Mouse (Mus musculus) macrophage (primary cell): ENCODE data around the gene Gm43951. TPM values are rescaled to one million over a fixed set of nuclear protein-coding genes. Genes with fewer than 3 reads are reported as not detected.

Experiments used
- H3K27ac ChIP-seq: fragments of 350-480 bp; formaldehyde crosslinking; 2 replicates; pipeline ENCODE4 v1.9.0; 2021
- H3K36me3 ChIP-seq: fragments of 350-480 bp; formaldehyde crosslinking; 2 replicates; pipeline ENCODE4 v1.9.0; 2021; ENCODE audit errors: inconsistent target
- H3K4me3 ChIP-seq: fragments of 350-480 bp; formaldehyde crosslinking; 2 replicates; pipeline ENCODE4 v1.9.0; 2021; ENCODE audit errors: inconsistent target
- H3K79me2 ChIP-seq: fragments of 350-480 bp; formaldehyde crosslinking; 2 replicates; pipeline ENCODE4 v1.9.0; 2021; ENCODE audit errors: inconsistent target
- WGBS: methylation state at CpG from one replicate; pipeline ENCODE4 v1.1.7; 2026; ENCODE audit warnings: inconsistent platforms; ENCODE audit not compliant: missing documents; 5-methylcytosine and 5-hydroxymethylcytosine counted together
- polyA plus RNA-seq: library from polyadenylated mRNA; stranded (reverse); fragments of 250-400 nt; gene quantifications from 3 replicates; pipeline ENCODE4 v1.2.4, GENCODE M21; 2018; ENCODE audit warnings: inconsistent platforms

Gene Gm43951
- polyA plus RNA-seq, 1 experiment from 2014 or later = 0.22 TPM

- H3K36me3 ChIP-seq = no peaks in the 10 kb centered on the region
- peaks cover 10% of the 10 kb centered on the region; the same call in 1 of the 2 replicates for H3K79me2 ChIP-seq
- no peak overlapping the region for H3K4me3 ChIP-seq
- peak overlapping the region; percentile 39 for H3K27ac ChIP-seq
- 44% methylated on average over 5 of the region's 5 CpGs for WGBS
Measured at GRCm38 (mm10) chr11:72217116-72217515, 10.5 kb upstream of the Gm43951 start.

- H3K27ac ChIP-seq = peak within 1 kb of the TSS; percentile 32
- WGBS = 1% methylated on average over 29 of the region's 29 CpGs
- H3K36me3 ChIP-seq = peaks cover 11% of the 10 kb centered on the region; the same call in 1 of the 2 replicates
- H3K4me3 ChIP-seq = peak within 1 kb of the TSS; percentile 94
- H3K79me2 ChIP-seq = peaks cover 10% of the 10 kb centered on the region; the same call in 1 of the 2 replicates
Measured at GRCm38 (mm10) chr11:72215410-72215797, 8.8 kb upstream of the Gm43951 start, which contains the start of gene Med31. Gene Med31, minus strand, starts transcription at chr11:72215592.

GRCm38 (mm10) chr11:72214591-72215409 lies 8.2 kb upstream of the Gm43951 start:
- peak overlapping the region; percentile 32 for H3K27ac ChIP-seq
- under 1% methylated on average over 51 of the region's 51 CpGs for WGBS
- peaks cover 15% of the 10 kb centered on the region; the same call in 1 of the 2 replicates for H3K36me3 ChIP-seq
- peak overlapping the region; percentile 94 for H3K4me3 ChIP-seq
- H3K79me2 ChIP-seq = peaks cover 10% of the 10 kb centered on the region; the same call in 1 of the 2 replicates

GRCm38 (mm10) chr11:72207834-72208377 lies 1.3 kb upstream of the Gm43951 start:
- Histone ChIP-seq H3K36me3 (peaks cover 18% of the 10 kb centered on the region; the same call in 1 of the 2 replicates), H3K27ac (peak overlapping the region; percentile 68), H3K4me3 (peak overlapping the region; percentile 98), H3K79me2 (peaks cover 59% of the 10 kb centered on the region)
- WGBS = 19% methylated on average over 17 of the region's 17 CpGs

- H3K27ac ChIP-seq = peak within 1 kb of the TSS; percentile 68
- 1% methylated on average over 42 of the region's 42 CpGs for WGBS
- H3K36me3 ChIP-seq = peaks cover 18% of the 10 kb centered on the region; the same call in 1 of the 2 replicates
- H3K4me3 ChIP-seq = peak within 1 kb of the TSS; percentile 98
- peaks cover 59% of the 10 kb centered on the region for H3K79me2 ChIP-seq
Measured at GRCm38 (mm10) chr11:72207204-72207833, 679 bp upstream of the Gm43951 start, which contains the start of the genes 4933427D14Rik and Txndc17. Gene 4933427D14Rik, minus strand, starts transcription at chr11:72207459. Gene Txndc17, plus strand, starts transcription at chr11:72207547.

GRCm38 (mm10) chr11:72205256-72205655 lies 1.4 kb downstream of the Gm43951 start:
- WGBS = 75% methylated on average over 6 of the region's 6 CpGs
- Histone ChIP-seq H3K4me3 (no peak overlapping the region), H3K27ac (no peak overlapping the region), H3K79me2 (peaks cover 59% of the 10 kb centered on the region), H3K36me3 (peaks cover 12% of the 10 kb centered on the region)

GRCm38 (mm10) chr11:72203440-72203839 lies 3.2 kb downstream of the Gm43951 start:
- Histone ChIP-seq H3K79me2 (peaks cover 49% of the 10 kb centered on the region), H3K36me3 (peaks cover 7% of the 10 kb centered on the region), H3K4me3 (no peak overlapping the region), H3K27ac (no peak overlapping the region)
- WGBS = 100% methylated on average over 1 of the region's 1 CpGs

- H3K27ac ChIP-seq = peak overlapping the region; percentile 46
- 95% methylated on average over 8 of the region's 8 CpGs for whole genome bisulfite sequencing
- peaks cover 13% of the 10 kb centered on the region for H3K36me3 ChIP-seq
- no peaks in the 10 kb centered on the region; the same call in 1 of the 2 replicates for H3K79me2 ChIP-seq
- no peak overlapping the region for H3K4me3 ChIP-seq
Measured at GRCm38 (mm10) chr11:72196506-72196905, 10.1 kb downstream of the Gm43951 start.

GRCm38 (mm10) chr11:72194259-72194658 lies 12.4 kb downstream of the Gm43951 start:
- Histone ChIP-seq H3K79me2 (no peaks in the 10 kb centered on the region; the same call in 1 of the 2 replicates), H3K27ac (no peak overlapping the region), H3K4me3 (no peak overlapping the region), H3K36me3 (peaks cover 29% of the 10 kb centered on the region)
- 100% methylated on average over 2 of the region's 2 CpGs for WGBS

GRCm38 (mm10) chr11:72190857-72191256 lies 15.8 kb downstream of the Gm43951 start:
- Histone ChIP-seq H3K79me2 (no peaks in the 10 kb centered on the region; the same call in 1 of the 2 replicates), H3K36me3 (peaks cover 36% of the 10 kb centered on the region), H3K4me3 (no peak overlapping the region), H3K27ac (no peak overlapping the region)
- 100% methylated on average over 1 of the region's 1 CpGs for WGBS

- no peak overlapping the region for H3K4me3 ChIP-seq
- no peak overlapping the region for H3K27ac ChIP-seq
- H3K36me3 ChIP-seq = peaks cover 12% of the 10 kb centered on the region; the same call in 1 of the 2 replicates
- no peaks in the 10 kb centered on the region for H3K79me2 ChIP-seq
- 86% methylated on average over 4 of the region's 4 CpGs for WGBS
Measured at GRCm38 (mm10) chr11:72184252-72184651, 22.4 kb downstream of the Gm43951 start.

- H3K4me3 ChIP-seq = no peak overlapping the region
- 94% methylated on average over 4 of the region's 4 CpGs for WGBS
- no peak overlapping the region for H3K27ac ChIP-seq
- peaks cover 16% of the 10 kb centered on the region for H3K36me3 ChIP-seq
- no peaks in the 10 kb centered on the region for H3K79me2 ChIP-seq
Measured at GRCm38 (mm10) chr11:72181136-72181535, 25.5 kb downstream of the Gm43951 start.

- H3K27ac ChIP-seq = no peak overlapping the region
- H3K4me3 ChIP-seq = no peak overlapping the region
- 96% methylated on average over 3 of the region's 5 CpGs for WGBS
- no peaks in the 10 kb centered on the region for H3K79me2 ChIP-seq
- H3K36me3 ChIP-seq = peaks cover 20% of the 10 kb centered on the region
Measured at GRCm38 (mm10) chr11:72180556-72180955, 26.1 kb downstream of the Gm43951 start.

GRCm38 (mm10) chr11:72176553-72176952 lies 30.1 kb downstream of the Gm43951 start:
- Histone ChIP-seq H3K79me2 (no peaks in the 10 kb centered on the region), H3K4me3 (no peak overlapping the region), H3K36me3 (peaks cover 33% of the 10 kb centered on the region), H3K27ac (no peak overlapping the region)
- WGBS = 95% methylated on average over 3 of the region's 3 CpGs
